Mouse (Mus musculus): Measurements from ENCODE around the gene Gjc1. TPM values are rescaled to one million over a fixed set of nuclear protein-coding genes. Genes with fewer than 3 reads are reported as not detected.

Gene Gjc1
- polyA plus RNA-seq, 1 experiment from 2014 or later = 1.4 TPM

- WGBS (ENCODE audit: insufficient replicate concordance) = 81% methylated on average over 2 of the region's 2 CpGs
These were observed 18.6 kb upstream of the Gjc1 start for GRCm38 (mm10) chr11:102838126-102838525.

GRCm38 (mm10) chr11:102837385-102837784 is 17.9 kb upstream of the Gjc1 start:
- Histone ChIP-seq H3K4me1 (ENCODE audit: control insufficient read depth, low read depth, low read length) (no peaks in the 10 kb centered on the region), H3K36me3 (ENCODE audit: control insufficient read depth, insufficient read depth) (peaks cover 29% of the 10 kb centered on the region), H3K9me3 (replicated peaks; ENCODE audit: control insufficient read depth, low read length) (no peaks in the 10 kb centered on the region), H3K27ac (ENCODE audit: low read length) (no peak overlapping the region), H3K4me3 (ENCODE audit: low read depth, low read length) (no peak overlapping the region), H3K4me2 (ENCODE audit: low read depth, low read length) (no peak overlapping the region), H3K9ac (ENCODE audit: low read depth, low read length) (no peak overlapping the region), H3K27me3 (ENCODE audit: control insufficient read depth, insufficient read depth, low read depth, low read length) (no peaks in the 10 kb centered on the region)
- 67% methylated on average over 1 of the region's 1 CpGs for WGBS (ENCODE audit: insufficient replicate concordance)
- ATAC-seq (ENCODE audit: low read depth) = no peak

More at GRCm38 (mm10) chr11:102838126-102838525, 18.6 kb upstream of the Gjc1 start:
- Histone ChIP-seq H3K9ac (ENCODE audit: low read depth, low read length) (no peak overlapping the region), H3K4me1 (ENCODE audit: control insufficient read depth, low read depth, low read length) (no peaks in the 10 kb centered on the region), H3K36me3 (ENCODE audit: control insufficient read depth, insufficient read depth) (peaks cover 32% of the 10 kb centered on the region), H3K9me3 (replicated peaks; ENCODE audit: control insufficient read depth, low read length) (no peaks in the 10 kb centered on the region), H3K4me2 (ENCODE audit: low read depth, low read length) (no peak overlapping the region), H3K27ac (ENCODE audit: low read length) (no peak overlapping the region), H3K4me3 (ENCODE audit: low read depth, low read length) (no peak overlapping the region), H3K27me3 (ENCODE audit: control insufficient read depth, insufficient read depth, low read depth, low read length) (no peaks in the 10 kb centered on the region)
- no peak for ATAC-seq (ENCODE audit: low read depth)

- WGBS (ENCODE audit: insufficient replicate concordance) = 77% methylated on average over 9 of the region's 9 CpGs
These were observed 16.6 kb upstream of the Gjc1 start for GRCm38 (mm10) chr11:102836146-102836545.

GRCm38 (mm10) chr11:102835549-102835948 is 16.0 kb upstream of the Gjc1 start, which contains the start of gene Higd1b:
TSS of gene Higd1b (plus strand) at chr11:102835849.
- Histone ChIP-seq H3K27ac (ENCODE audit: low read length) (no peak within 1 kb of the TSS), H3K9me3 (replicated peaks; ENCODE audit: control insufficient read depth, low read length) (no peaks in the 10 kb centered on the region), H3K4me3 (ENCODE audit: low read depth, low read length) (no peak within 1 kb of the TSS), H3K4me2 (ENCODE audit: low read depth, low read length) (no peak within 1 kb of the TSS), H3K36me3 (ENCODE audit: control insufficient read depth, insufficient read depth) (peaks cover 21% of the 10 kb centered on the region), H3K4me1 (ENCODE audit: control insufficient read depth, low read depth, low read length) (no peaks in the 10 kb centered on the region), H3K27me3 (ENCODE audit: control insufficient read depth, insufficient read depth, low read depth, low read length) (no peaks in the 10 kb centered on the region), H3K9ac (ENCODE audit: low read depth, low read length) (no peak within 1 kb of the TSS)
- no peak for ATAC-seq (ENCODE audit: low read depth)
- WGBS (ENCODE audit: insufficient replicate concordance) = 66% methylated on average over 4 of the region's 4 CpGs

More at GRCm38 (mm10) chr11:102836146-102836545, 16.6 kb upstream of the Gjc1 start:
- H3K36me3 ChIP-seq (ENCODE audit: control insufficient read depth, insufficient read depth) = peaks cover 22% of the 10 kb centered on the region
- H3K27ac ChIP-seq (ENCODE audit: low read length) = no peak overlapping the region
- H3K4me2 ChIP-seq (ENCODE audit: low read depth, low read length) = no peak overlapping the region
- ATAC-seq (ENCODE audit: low read depth) = no peak
- no peak overlapping the region for H3K9ac ChIP-seq (ENCODE audit: low read depth, low read length)
- H3K4me3 ChIP-seq (ENCODE audit: low read depth, low read length) = no peak overlapping the region
- no peaks in the 10 kb centered on the region for H3K9me3 ChIP-seq (replicated peaks; ENCODE audit: control insufficient read depth, low read length)
- H3K27me3 ChIP-seq (ENCODE audit: control insufficient read depth, insufficient read depth, low read depth, low read length) = no peaks in the 10 kb centered on the region
- no peaks in the 10 kb centered on the region for H3K4me1 ChIP-seq (ENCODE audit: control insufficient read depth, low read depth, low read length)

GRCm38 (mm10) chr11:102834219-102834618 is 14.7 kb upstream of the Gjc1 start:
- Histone ChIP-seq H3K9ac (ENCODE audit: low read depth, low read length) (no peak overlapping the region), H3K27ac (ENCODE audit: low read length) (no peak overlapping the region), H3K4me1 (ENCODE audit: control insufficient read depth, low read depth, low read length) (no peaks in the 10 kb centered on the region), H3K27me3 (ENCODE audit: control insufficient read depth, insufficient read depth, low read depth, low read length) (no peaks in the 10 kb centered on the region), H3K36me3 (ENCODE audit: control insufficient read depth, insufficient read depth) (peaks cover 12% of the 10 kb centered on the region), H3K4me2 (ENCODE audit: low read depth, low read length) (no peak overlapping the region), H3K4me3 (ENCODE audit: low read depth, low read length) (no peak overlapping the region), H3K9me3 (replicated peaks; ENCODE audit: control insufficient read depth, low read length) (no peaks in the 10 kb centered on the region)
- 78% methylated on average over 10 of the region's 10 CpGs for WGBS (ENCODE audit: insufficient replicate concordance)
- no peak for ATAC-seq (ENCODE audit: low read depth)

- no peak overlapping the region for H3K27ac ChIP-seq (ENCODE audit: low read length)
- ATAC-seq (ENCODE audit: low read depth) = no peak
- no peaks in the 10 kb centered on the region for H3K27me3 ChIP-seq (ENCODE audit: control insufficient read depth, insufficient read depth, low read depth, low read length)
- H3K36me3 ChIP-seq (ENCODE audit: control insufficient read depth, insufficient read depth) = peaks cover 3% of the 10 kb centered on the region; the same call in 1 of the 2 replicates
- WGBS (ENCODE audit: insufficient replicate concordance) = 61% methylated on average over 18 of the region's 18 CpGs
- no peaks in the 10 kb centered on the region; the same call in 1 of the 2 replicates for H3K9me3 ChIP-seq (replicated peaks; ENCODE audit: control insufficient read depth, low read length)
- H3K9ac ChIP-seq (ENCODE audit: low read depth, low read length) = no peak overlapping the region
- no peak overlapping the region for H3K4me3 ChIP-seq (ENCODE audit: low read depth, low read length)
- H3K4me1 ChIP-seq (ENCODE audit: control insufficient read depth, low read depth, low read length) = no peaks in the 10 kb centered on the region
- H3K4me2 ChIP-seq (ENCODE audit: low read depth, low read length) = no peak overlapping the region
These were observed 13.3 kb upstream of the Gjc1 start for GRCm38 (mm10) chr11:102832700-102833297.

- WGBS (ENCODE audit: insufficient replicate concordance) = 51% methylated on average over 4 of the region's 4 CpGs
These were observed 10.8 kb upstream of the Gjc1 start for GRCm38 (mm10) chr11:102830276-102830675.

GRCm38 (mm10) chr11:102827097-102827496 is 7.6 kb upstream of the Gjc1 start:
- WGBS (ENCODE audit: insufficient replicate concordance) = 37% methylated on average over 4 of the region's 4 CpGs
- no peak overlapping the region for H3K4me2 ChIP-seq (ENCODE audit: low read depth, low read length)
- no peak for ATAC-seq (ENCODE audit: low read depth)
- peaks cover 5% of the 10 kb centered on the region; the same call in 1 of the 2 replicates for H3K27me3 ChIP-seq (ENCODE audit: control insufficient read depth, insufficient read depth, low read depth, low read length)
- H3K4me3 ChIP-seq (ENCODE audit: low read depth, low read length) = no peak overlapping the region
- H3K9ac ChIP-seq (ENCODE audit: low read depth, low read length) = no peak overlapping the region
- no peak overlapping the region for H3K27ac ChIP-seq (ENCODE audit: low read length)
- no peaks in the 10 kb centered on the region; the same call in 1 of the 2 replicates for H3K9me3 ChIP-seq (replicated peaks; ENCODE audit: control insufficient read depth, low read length)
- H3K4me1 ChIP-seq (ENCODE audit: control insufficient read depth, low read depth, low read length) = no peaks in the 10 kb centered on the region
- no peaks in the 10 kb centered on the region for H3K36me3 ChIP-seq (ENCODE audit: control insufficient read depth, insufficient read depth)

More at GRCm38 (mm10) chr11:102830276-102830675, 10.8 kb upstream of the Gjc1 start:
- ATAC-seq (ENCODE audit: low read depth) = no peak
- Histone ChIP-seq H3K27me3 (ENCODE audit: control insufficient read depth, insufficient read depth, low read depth, low read length) (no peaks in the 10 kb centered on the region; the same call in 1 of the 2 replicates), H3K4me1 (ENCODE audit: control insufficient read depth, low read depth, low read length) (no peaks in the 10 kb centered on the region), H3K9me3 (replicated peaks; ENCODE audit: control insufficient read depth, low read length) (no peaks in the 10 kb centered on the region; the same call in 1 of the 2 replicates), H3K4me3 (ENCODE audit: low read depth, low read length) (no peak overlapping the region), H3K27ac (ENCODE audit: low read length) (no peak overlapping the region), H3K9ac (ENCODE audit: low read depth, low read length) (no peak overlapping the region), H3K4me2 (ENCODE audit: low read depth, low read length) (no peak overlapping the region), H3K36me3 (ENCODE audit: control insufficient read depth, insufficient read depth) (no peaks in the 10 kb centered on the region)

GRCm38 (mm10) chr11:102826476-102826875 is 7.0 kb upstream of the Gjc1 start:
- no peak overlapping the region for H3K27ac ChIP-seq (ENCODE audit: low read length)
- H3K4me2 ChIP-seq (ENCODE audit: low read depth, low read length) = no peak overlapping the region
- H3K4me3 ChIP-seq (ENCODE audit: low read depth, low read length) = no peak overlapping the region
- H3K4me1 ChIP-seq (ENCODE audit: control insufficient read depth, low read depth, low read length) = no peaks in the 10 kb centered on the region
- no peaks in the 10 kb centered on the region for H3K36me3 ChIP-seq (ENCODE audit: control insufficient read depth, insufficient read depth)
- no peak overlapping the region for H3K9ac ChIP-seq (ENCODE audit: low read depth, low read length)
- 69% methylated on average over 2 of the region's 2 CpGs for WGBS (ENCODE audit: insufficient replicate concordance)
- H3K9me3 ChIP-seq (replicated peaks; ENCODE audit: control insufficient read depth, low read length) = no peaks in the 10 kb centered on the region; the same call in 1 of the 2 replicates
- no peak for ATAC-seq (ENCODE audit: low read depth)
- peaks cover 7% of the 10 kb centered on the region; the same call in 1 of the 2 replicates for H3K27me3 ChIP-seq (ENCODE audit: control insufficient read depth, insufficient read depth, low read depth, low read length)

Measured in liver, embryonic 16.5 days (tissue).